Mouse (Mus musculus): ENCODE results near the gene Vsig10. TPM values are rescaled to one million over a fixed set of nuclear protein-coding genes. Genes with fewer than 3 reads are reported as not detected.

Vsig10 gene
- polyA plus RNA-seq, 1 experiment, result 7.5 TPM

- H3K4me1 ChIP-seq (ENCODE audit: control insufficient read depth, insufficient read depth, low read length), result no peaks in the 10 kb centered on the region
- H3K27ac ChIP-seq (ENCODE audit: insufficient read depth, low read length), result no peak overlapping the region
- no peak overlapping the region for H3K4me3 ChIP-seq (ENCODE audit: insufficient read depth, low read length)
- no peak for TF ChIP-seq POLR2A (IDR thresholded peaks at IDR 0.05; ENCODE audit: low read depth, low read length)
- TF ChIP-seq CTCF (IDR thresholded peaks at IDR 0.05; ENCODE audit: borderline replicate concordance, insufficient read depth, low read length), result no peak
These were observed 27.4 kb downstream of the Vsig10 start for GRCm38 (mm10) chr5:117346281-117346680.

GRCm38 (mm10) chr5:117347011-117347410 lies 28.1 kb downstream of the Vsig10 start:
- no peak for TF ChIP-seq CTCF (IDR thresholded peaks at IDR 0.05; ENCODE audit: borderline replicate concordance, insufficient read depth, low read length)
- TF ChIP-seq POLR2A (IDR thresholded peaks at IDR 0.05; ENCODE audit: low read depth, low read length), result no peak
- Histone ChIP-seq H3K27ac (ENCODE audit: insufficient read depth, low read length) (no peak overlapping the region), H3K4me3 (ENCODE audit: insufficient read depth, low read length) (no peak overlapping the region), H3K4me1 (ENCODE audit: control insufficient read depth, insufficient read depth, low read length) (no peaks in the 10 kb centered on the region)

GRCm38 (mm10) chr5:117347838-117348237 lies 29.0 kb downstream of the Vsig10 start:
- Histone ChIP-seq H3K4me1 (ENCODE audit: control insufficient read depth, insufficient read depth, low read length) (no peaks in the 10 kb centered on the region), H3K27ac (ENCODE audit: insufficient read depth, low read length) (no peak overlapping the region), H3K4me3 (ENCODE audit: insufficient read depth, low read length) (no peak overlapping the region)
- no peak for TF ChIP-seq CTCF (IDR thresholded peaks at IDR 0.05; ENCODE audit: borderline replicate concordance, insufficient read depth, low read length)
- TF ChIP-seq POLR2A (IDR thresholded peaks at IDR 0.05; ENCODE audit: low read depth, low read length), result no peak

- Histone ChIP-seq H3K4me3 (ENCODE audit: insufficient read depth, low read length) (no peak overlapping the region), H3K27ac (ENCODE audit: insufficient read depth, low read length) (no peak overlapping the region), H3K4me1 (ENCODE audit: control insufficient read depth, insufficient read depth, low read length) (no peaks in the 10 kb centered on the region)
- TF ChIP-seq CTCF (IDR thresholded peaks at IDR 0.05; ENCODE audit: borderline replicate concordance, insufficient read depth, low read length) (no peak), POLR2A (IDR thresholded peaks at IDR 0.05; ENCODE audit: low read depth, low read length) (no peak)
These were observed 29.4 kb downstream of the Vsig10 start for GRCm38 (mm10) chr5:117348279-117348678.

- Histone ChIP-seq H3K4me1 (ENCODE audit: control insufficient read depth, insufficient read depth, low read length) (peaks cover 3% of the 10 kb centered on the region; the same call in 1 of the 2 replicates), H3K4me3 (ENCODE audit: insufficient read depth, low read length) (no peak overlapping the region), H3K27ac (ENCODE audit: insufficient read depth, low read length) (no peak overlapping the region)
- TF ChIP-seq CTCF (IDR thresholded peaks at IDR 0.05; ENCODE audit: borderline replicate concordance, insufficient read depth, low read length), result no peak
- no peak for TF ChIP-seq POLR2A (IDR thresholded peaks at IDR 0.05; ENCODE audit: low read depth, low read length)
These were observed 35.2 kb downstream of the Vsig10 start for GRCm38 (mm10) chr5:117354121-117354520.

- Histone ChIP-seq H3K4me1 (ENCODE audit: control insufficient read depth, insufficient read depth, low read length) (peaks cover 10% of the 10 kb centered on the region), H3K4me3 (ENCODE audit: insufficient read depth, low read length) (peak overlapping the region; percentile 21; the same call in 1 of the 2 replicates), H3K27ac (ENCODE audit: insufficient read depth, low read length) (peak overlapping the region; percentile 58)
- TF ChIP-seq CTCF (IDR thresholded peaks at IDR 0.05; ENCODE audit: borderline replicate concordance, insufficient read depth, low read length) (no peak), POLR2A (IDR thresholded peaks at IDR 0.05; ENCODE audit: low read depth, low read length) (peak; percentile 32; the same call in 1 of the 2 replicates)
These were observed 36.9 kb downstream of the Vsig10 start for GRCm38 (mm10) chr5:117355648-117356303.

GRCm38 (mm10) chr5:117356365-117357128 lies 37.7 kb downstream of the Vsig10 start:
- TF ChIP-seq CTCF (IDR thresholded peaks at IDR 0.05; ENCODE audit: borderline replicate concordance, insufficient read depth, low read length) (no peak), POLR2A (IDR thresholded peaks at IDR 0.05; ENCODE audit: low read depth, low read length) (peak; percentile 34)
- Histone ChIP-seq H3K4me3 (ENCODE audit: insufficient read depth, low read length) (peak overlapping the region; percentile 21), H3K4me1 (ENCODE audit: control insufficient read depth, insufficient read depth, low read length) (peaks cover 15% of the 10 kb centered on the region), H3K27ac (ENCODE audit: insufficient read depth, low read length) (peak overlapping the region; percentile 58)

GRCm38 (mm10) chr5:117357129-117357477 lies 38.2 kb downstream of the Vsig10 start, which contains the start of gene Wsb2:
Gene Wsb2, plus strand, starts transcription at chr5:117357304.
- TF ChIP-seq CTCF (IDR thresholded peaks at IDR 0.05; ENCODE audit: borderline replicate concordance, insufficient read depth, low read length) (no peak), POLR2A (IDR thresholded peaks at IDR 0.05; ENCODE audit: low read depth, low read length) (no peak; the same call in 1 of the 2 replicates)
- Histone ChIP-seq H3K4me1 (ENCODE audit: control insufficient read depth, insufficient read depth, low read length) (peaks cover 20% of the 10 kb centered on the region), H3K4me3 (ENCODE audit: insufficient read depth, low read length) (peak within 1 kb of the TSS; percentile 100), H3K27ac (ENCODE audit: insufficient read depth, low read length) (peak within 1 kb of the TSS; percentile 94)

GRCm38 (mm10) chr5:117357478-117358247 lies 38.8 kb downstream of the Vsig10 start:
- Histone ChIP-seq H3K4me1 (ENCODE audit: control insufficient read depth, insufficient read depth, low read length) (peaks cover 25% of the 10 kb centered on the region), H3K4me3 (ENCODE audit: insufficient read depth, low read length) (peak overlapping the region; percentile 100), H3K27ac (ENCODE audit: insufficient read depth, low read length) (peak overlapping the region; percentile 94)
- TF ChIP-seq CTCF (IDR thresholded peaks at IDR 0.05; ENCODE audit: borderline replicate concordance, insufficient read depth, low read length) (no peak), POLR2A (IDR thresholded peaks at IDR 0.05; ENCODE audit: low read depth, low read length) (peak; percentile 22; the same call in 1 of the 2 replicates)
